Mouse (Mus musculus): ENCODE data around the gene Crtc3. TPM values are rescaled to one million over a fixed set of nuclear protein-coding genes. Genes with fewer than 3 reads are reported as not detected.

The Crtc3 gene
- 33.4 TPM for polyA plus RNA-seq (2017; shearing (Covaris generic))

DNA sequence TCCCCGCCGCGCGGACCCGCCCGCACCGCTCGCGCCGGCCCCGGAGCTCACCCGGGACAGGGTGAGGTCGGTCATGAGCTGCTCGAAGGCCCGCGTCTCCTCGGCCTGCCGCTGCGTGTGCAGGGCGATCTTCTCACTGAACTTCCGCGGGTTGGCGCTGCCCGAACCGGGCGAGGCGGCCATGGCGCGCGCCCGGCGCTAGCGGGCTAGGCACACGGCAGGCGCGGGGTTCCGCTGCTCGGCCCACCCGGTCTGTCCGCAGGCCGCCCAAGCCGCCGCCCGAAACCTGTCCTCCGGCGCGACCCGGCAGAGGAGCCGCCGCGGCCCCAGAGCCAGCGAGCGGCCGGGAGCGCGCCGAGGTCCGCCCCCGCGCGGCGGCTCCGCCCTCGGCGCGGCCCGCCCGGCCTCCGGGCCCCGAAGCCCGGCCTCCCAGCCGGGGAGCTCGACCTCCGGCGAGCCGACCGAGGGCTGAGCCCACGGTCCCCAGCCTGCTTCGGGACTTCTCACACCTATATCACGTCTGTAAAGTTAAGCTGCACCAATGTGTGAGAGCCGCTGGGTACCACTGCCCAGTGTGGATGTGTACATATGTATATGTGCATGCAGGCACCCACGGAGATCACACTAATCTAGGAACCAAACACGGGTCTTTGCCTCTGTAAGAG is at the start of gene Crtc3:
Crtc3 (minus strand) TSS at position 322 of the 665 bp plus-strand sequence.

Other genes with a start within 250 kb of the Crtc3 start
- gene Blm, start 153.8 kb downstream of the Crtc3 start, polyA plus RNA-seq (2017; shearing (Covaris generic)): 9.7 TPM
- gene Iqgap1, start 137.1 kb upstream of the Crtc3 start, polyA plus RNA-seq (2017; shearing (Covaris generic)): 302 TPM
- gene Zscan2, start 172.0 kb upstream of the Crtc3 start, polyA plus RNA-seq (2017; shearing (Covaris generic)): 7.3 TPM
- gene Wdr73, start 212.4 kb upstream of the Crtc3 start, polyA plus RNA-seq (2017; shearing (Covaris generic)): 19.2 TPM
- gene Nmb, start 216.2 kb upstream of the Crtc3 start, polyA plus RNA-seq (2017; shearing (Covaris generic)): 32.4 TPM